Mouse (Mus musculus) ES-E14 (cell line): ENCODE measurements around the gene Msi1.

Experiments used
- HCFC1 ChIP-seq: IDR thresholded peaks from 2 replicates; pipeline ENCODE4 v1.6.1; 2012; ENCODE audit warnings: low read length, inconsistent platforms, borderline replicate concordance; ENCODE audit not compliant: insufficient read depth
- MAFK ChIP-seq: IDR thresholded peaks from 2 replicates; pipeline ENCODE4 v1.6.1; 2014; ENCODE audit warnings: mild to moderate bottlenecking, low read depth, low read length, inconsistent platforms; ENCODE audit not compliant: insufficient read depth
- ZC3H11A ChIP-seq: IDR thresholded peaks from 2 replicates; pipeline ENCODE4 v1.6.1; 2012; ENCODE audit warnings: low read depth, mild to moderate bottlenecking, inconsistent platforms, low read length, borderline replicate concordance
- ZNF384 ChIP-seq: IDR thresholded peaks from 2 replicates; pipeline ENCODE4 v1.6.1; 2012; ENCODE audit warnings: low read depth, low read length, inconsistent platforms

GRCm38 (mm10) chr5:115469791-115470190 is 40.4 kb downstream of the Msi1 start:
- TF ChIP-seq ZNF384 (no peak), MAFK (no peak), ZC3H11A (no peak), HCFC1 (no peak)
